Mouse (Mus musculus): ENCODE measurements around the gene Fam240a.

Fam240a gene

GRCm38 (mm10) chr9:110916786-110917185 is at the start of gene Fam240a:
Gene Fam240a (minus strand): TSS chr9:110916861.
- no peak for DNase-seq

- DNase-seq, result no peak
These were observed 49.2 kb upstream of the Fam240a start for GRCm38 (mm10) chr9:110965910-110966231.

DNA sequence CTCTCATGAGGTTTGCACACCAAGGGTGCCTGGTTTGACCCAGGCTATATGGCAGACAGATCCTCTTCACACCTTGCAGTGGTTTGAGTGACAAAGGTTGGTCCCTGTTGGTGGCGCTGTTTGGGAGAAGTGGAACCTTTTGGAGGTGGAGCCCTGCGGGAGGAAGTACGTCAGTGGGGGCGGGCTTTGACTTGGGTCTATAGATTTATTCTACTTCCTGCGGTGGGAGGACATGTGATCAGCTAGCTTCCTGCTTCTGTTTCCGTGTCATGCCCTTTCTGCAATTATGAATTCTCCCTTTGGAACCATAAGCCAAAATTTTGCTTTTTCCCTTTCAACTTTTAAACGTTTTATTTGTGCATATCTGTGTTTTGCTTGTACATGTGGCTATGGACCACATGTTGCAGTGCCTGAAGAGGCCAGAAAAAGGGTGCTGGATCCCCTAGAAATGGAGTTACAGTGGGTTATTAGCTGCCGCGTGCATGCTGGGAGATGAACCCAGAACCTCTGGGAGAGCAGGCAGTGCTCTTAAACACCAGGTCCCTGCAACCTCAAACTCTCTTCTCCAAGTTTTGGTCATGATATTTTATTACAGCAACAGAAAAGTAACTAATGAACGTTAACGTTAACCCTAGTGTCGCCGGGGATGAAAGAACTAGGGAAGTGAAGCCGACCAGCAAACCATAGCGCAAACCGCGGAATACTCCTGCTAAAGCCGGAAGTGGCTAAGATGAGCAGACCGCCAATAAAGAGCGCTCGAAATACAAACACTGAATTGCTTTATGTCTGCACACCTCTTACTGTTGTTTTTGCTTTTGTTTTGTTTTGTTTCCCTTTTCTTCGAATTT is 48.6 kb upstream of the Fam240a start:
- DNase-seq, result peak in 1 of 2 experiments; percentile 16

GRCm38 (mm10) chr9:110963566-110964115 is 47.0 kb upstream of the Fam240a start:
- no peak for DNase-seq

GRCm38 (mm10) chr9:110961386-110961785 is 44.7 kb upstream of the Fam240a start:
- no peak for DNase-seq

DNA sequence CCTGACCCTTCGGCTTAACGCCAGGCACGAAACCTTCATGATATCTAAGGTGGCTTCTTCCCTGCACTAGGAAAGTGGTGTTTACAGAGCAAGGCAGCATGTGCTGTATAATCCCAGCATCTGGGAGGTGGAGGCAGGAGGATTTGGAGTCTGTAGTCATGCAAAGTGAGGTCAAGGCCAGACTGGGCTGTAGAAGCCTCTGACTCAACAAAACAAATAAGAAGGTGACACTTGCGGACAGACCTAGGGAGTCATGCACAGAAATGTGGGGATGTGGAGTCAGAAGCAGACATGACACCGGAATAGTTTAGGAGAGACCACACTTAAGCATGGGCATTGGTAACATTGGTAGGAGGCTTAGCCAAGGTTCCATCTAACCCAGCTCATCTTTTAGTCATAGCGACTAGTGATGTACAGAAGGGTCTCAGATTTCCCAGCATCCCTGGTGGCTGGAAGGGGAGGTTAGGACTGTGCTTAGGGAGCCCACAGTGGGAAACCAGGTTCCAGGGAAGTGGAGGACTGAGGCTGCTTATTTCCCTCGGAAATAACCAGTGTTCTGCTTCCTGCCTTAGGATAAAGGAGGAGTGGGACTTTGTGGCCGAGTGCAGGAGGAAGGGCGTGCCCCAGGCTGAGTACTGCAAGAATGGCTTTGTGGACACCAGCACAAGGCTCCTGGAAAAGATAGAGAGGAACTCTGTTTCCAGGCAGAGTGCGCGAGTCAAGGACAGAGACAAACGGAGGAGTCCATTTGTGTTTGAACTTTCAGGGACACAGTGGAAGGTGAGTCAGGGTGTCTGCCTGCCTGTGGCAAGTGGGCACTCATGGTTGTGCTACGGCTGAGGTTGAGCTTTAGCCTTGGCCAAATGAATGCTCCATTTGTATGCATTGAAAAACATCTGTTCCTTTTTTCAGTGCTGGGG is 43.8 kb upstream of the Fam240a start:
- peak; percentile 17 to 30 for DNase-seq

DNA sequence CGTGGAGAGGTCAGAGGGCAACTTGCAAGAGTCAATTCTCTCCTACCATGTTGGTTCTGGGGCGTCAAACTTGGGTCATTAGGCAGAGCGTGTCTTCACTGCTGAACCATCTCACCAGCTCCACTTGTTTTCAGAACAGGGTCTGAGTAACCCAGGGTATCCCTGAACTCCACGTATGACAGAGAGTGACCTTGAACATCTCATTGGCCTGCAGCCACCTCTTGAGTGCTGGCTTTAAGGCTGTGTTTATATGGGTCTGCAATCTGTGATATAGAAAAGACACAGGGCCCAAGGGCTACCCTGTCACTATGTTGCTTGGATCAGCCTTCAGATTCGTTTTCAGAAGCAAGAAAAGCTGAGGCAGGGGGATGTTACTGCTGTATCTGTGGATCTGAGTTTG is 43.0 kb upstream of the Fam240a start:
- no peak for DNase-seq

DNA sequence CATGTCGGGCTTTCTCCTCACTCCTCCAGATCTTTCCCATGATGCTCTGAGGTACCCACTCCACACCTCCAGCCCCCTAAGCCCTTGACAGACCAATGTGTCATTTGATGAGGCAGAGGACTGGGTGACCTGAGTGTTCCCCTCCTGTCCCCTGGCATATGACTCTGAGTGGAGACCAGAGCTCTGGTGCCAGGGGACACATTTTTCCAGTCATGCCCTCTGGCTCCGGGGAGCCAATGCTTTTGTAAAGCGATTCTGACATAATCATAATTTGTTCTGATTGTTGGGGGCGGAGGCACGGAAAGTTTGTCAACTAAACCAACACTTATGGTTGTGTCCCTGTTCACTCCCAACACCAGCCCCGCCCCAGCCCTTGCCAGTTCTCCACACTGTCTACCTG is 39.3 kb upstream of the Fam240a start:
- DNase-seq, result no peak

- no peak for DNase-seq
These were observed 38.2 kb upstream of the Fam240a start for GRCm38 (mm10) chr9:110954681-110955445.

- peak; percentile 58 to 69 for DNase-seq
These were observed 37.1 kb upstream of the Fam240a start for GRCm38 (mm10) chr9:110953550-110954461.

DNA sequence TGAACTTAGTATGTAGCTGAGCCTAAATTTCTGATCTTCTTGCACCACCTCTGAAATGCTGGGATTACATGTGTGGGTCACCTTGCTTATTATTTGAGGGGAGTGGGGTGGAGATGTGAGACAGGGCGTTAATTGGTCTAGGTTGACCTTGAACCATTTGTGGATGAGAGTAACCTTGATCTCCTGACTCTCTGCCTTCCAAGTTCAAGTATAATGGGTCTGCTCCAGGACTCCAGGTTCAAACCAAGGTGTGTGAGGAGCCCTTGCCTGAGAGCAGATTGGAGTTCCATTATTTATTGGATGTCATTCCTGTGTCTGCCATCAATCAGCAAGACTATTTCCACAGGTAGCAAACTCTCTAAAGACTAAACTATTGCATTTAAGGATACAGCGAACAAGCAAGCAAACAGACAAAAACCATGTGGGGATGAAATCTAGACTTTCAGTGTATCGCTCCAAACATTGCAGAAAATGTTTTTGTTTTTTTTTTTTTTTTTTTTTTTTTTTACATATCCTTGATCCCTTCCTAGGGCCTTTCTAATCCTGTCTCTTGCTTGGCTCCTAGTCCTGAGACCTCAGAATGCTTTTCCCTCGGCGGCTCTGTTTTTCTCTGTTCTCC is 36.4 kb upstream of the Fam240a start:
- DNase-seq, result no peak

DNA sequence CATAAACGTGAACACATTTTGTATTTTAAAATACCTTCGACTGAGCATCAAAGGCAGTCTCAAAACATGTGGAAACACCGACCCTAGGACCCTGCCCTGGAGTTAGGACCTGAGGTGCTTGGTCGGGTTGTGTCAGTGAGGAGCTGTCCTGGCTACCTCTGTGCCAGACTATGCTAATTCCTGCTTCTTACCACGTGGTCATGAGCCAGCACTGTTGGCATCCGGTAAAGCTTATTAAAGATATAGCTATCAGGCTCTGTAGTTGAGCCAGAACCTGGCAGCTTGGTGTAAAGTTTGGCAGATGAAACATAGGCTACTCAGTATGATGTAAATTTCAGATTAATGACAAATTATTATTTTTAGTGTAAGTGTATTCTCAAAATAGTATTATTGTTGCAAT is 35.7 kb upstream of the Fam240a start:
- DNase-seq, result no peak

DNA sequence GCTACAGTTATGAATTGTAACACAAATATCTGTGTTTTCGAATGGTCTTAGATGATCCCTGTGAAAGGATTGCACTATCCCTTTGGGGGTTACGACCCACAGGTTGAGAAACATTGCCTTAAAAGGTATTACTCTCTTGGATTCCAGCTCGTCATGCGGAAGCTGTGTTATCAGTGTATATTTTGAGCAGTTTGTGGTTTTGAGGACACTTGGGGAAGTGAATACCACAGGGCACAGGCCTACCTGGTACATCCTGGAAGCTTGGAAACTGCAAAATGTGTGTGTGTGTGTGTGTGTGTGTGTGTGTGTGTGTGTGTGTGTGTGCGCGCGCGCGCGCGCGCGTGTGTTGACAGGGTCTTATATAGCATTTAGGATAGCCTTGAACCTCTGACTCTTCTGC is 35.2 kb upstream of the Fam240a start:
- DNase-seq, result no peak

DNA sequence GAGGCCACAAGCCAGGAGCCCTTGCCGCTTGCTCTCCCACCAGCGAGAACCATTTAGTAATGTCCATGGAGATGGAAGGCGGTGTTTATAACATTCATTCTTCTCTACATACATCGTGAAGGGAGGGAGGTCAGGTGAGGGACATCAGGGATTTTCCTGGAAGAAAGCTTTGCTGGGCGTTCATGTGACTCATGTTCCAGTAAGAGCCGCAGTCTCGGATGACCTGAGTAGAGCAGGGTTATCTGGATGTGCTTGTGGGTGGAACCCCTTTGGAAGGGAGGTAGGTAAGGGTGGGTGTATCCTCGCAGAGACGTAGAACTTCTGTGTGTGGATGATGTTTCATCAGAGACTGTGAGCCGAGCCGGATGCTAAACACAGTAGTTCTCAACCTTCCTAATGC is 34.7 kb upstream of the Fam240a start, which contains the start of gene Lrrc2:
TSS of gene Lrrc2 (plus strand) at position 149 of the 400 bp plus-strand sequence.
- DNase-seq, result no peak

GRCm38 (mm10) chr9:110950109-110950508 is 33.4 kb upstream of the Fam240a start:
- no peak for DNase-seq

DNA sequence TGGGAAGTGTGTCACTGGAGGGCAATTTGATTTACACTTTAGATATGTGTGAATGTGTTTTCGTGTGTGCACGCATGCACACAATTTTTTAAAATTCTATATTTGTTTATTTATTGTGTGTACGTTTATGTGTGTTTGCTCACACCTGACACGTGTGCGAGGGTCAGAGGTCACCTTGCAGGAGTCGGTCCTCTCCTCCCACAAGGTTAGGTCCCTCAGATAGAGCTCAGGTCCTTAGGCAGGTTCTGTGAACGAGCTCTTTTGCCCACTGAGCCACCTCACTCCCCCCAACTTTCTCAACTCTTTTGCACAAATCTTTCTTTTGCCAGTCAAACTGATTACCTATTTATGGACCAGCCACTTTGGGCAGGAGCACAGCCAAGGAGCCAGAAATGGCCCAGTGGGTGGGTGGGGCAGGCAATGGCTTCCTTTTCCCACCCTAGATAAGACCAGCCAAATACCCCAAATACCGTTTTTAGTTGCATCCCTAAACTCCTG is 32.2 kb upstream of the Fam240a start:
- no peak for DNase-seq

GRCm38 (mm10) chr9:110947900-110948299 is 31.2 kb upstream of the Fam240a start:
- DNase-seq, result no peak

GRCm38 (mm10) chr9:110947261-110947661 is 30.6 kb upstream of the Fam240a start:
- DNase-seq, result no peak

DNA sequence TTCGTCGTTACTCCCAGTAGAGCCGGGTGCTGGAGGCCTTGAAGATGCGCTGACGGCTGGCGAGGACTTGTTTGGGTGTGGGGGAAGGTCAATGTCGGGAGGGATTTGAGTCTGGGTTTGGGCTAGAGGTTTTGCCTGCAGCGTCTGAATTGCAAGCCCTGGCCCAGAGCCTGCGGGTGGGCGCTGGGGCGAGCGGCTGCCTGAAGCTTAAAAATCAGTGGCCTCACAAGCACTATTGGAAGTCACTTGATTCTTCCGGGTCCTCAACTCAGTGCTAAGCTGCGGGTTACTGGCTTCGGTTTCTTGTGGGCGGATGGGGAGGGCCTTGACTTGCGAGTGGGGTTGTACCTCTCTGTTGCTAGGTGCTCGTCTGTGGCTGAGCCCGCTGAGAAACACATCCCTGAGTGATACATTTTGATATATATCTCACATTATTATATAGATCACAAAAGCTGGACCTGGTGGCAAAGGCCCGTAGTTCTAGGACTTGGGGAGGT is 29.9 kb upstream of the Fam240a start:
- peak in 1 of 2 experiments; percentile 15 for DNase-seq

- no peak for DNase-seq
These were observed 29.3 kb upstream of the Fam240a start, which contains the start of gene Tdgf1 for GRCm38 (mm10) chr9:110945926-110946325. Gene Tdgf1 (minus strand): TSS chr9:110946158.

GRCm38 (mm10) chr9:110945343-110945742 is 28.7 kb upstream of the Fam240a start:
- DNase-seq, result no peak
